Mouse (Mus musculus): ENCODE data around the gene Rere. TPM values are rescaled to one million over a fixed set of nuclear protein-coding genes. Genes with fewer than 3 reads are reported as not detected.
A peak's percentile ranks its signal among the peaks of the same experiment; 100 is the strongest.

Rere gene
- polyA plus RNA-seq, 1 experiment from 2014 or later = 8.3 TPM

GRCm38 (mm10) chr4:150346651-150347386 is 65.4 kb downstream of the Rere start:
- Histone ChIP-seq H3K9me3 (ENCODE audit: control insufficient read depth, low read length) (no peaks in the 10 kb centered on the region), H3K4me1 (replicated peaks; ENCODE audit: control insufficient read depth, insufficient read depth) (no peaks in the 10 kb centered on the region), H3K4me2 (replicated peaks; ENCODE audit: low read depth) (no peak overlapping the region), H3K9ac (ENCODE audit: low read length) (no peak overlapping the region), H3K36me3 (ENCODE audit: control insufficient read depth, insufficient read depth, low read length) (no peaks in the 10 kb centered on the region), H3K27ac (replicated peaks) (no peak overlapping the region), H3K27me3 (ENCODE audit: control insufficient read depth, insufficient read depth, low read length) (no peaks in the 10 kb centered on the region), H3K4me3 (ENCODE audit: low read depth, low read length) (no peak overlapping the region)
- ATAC-seq (ENCODE audit: low FRiP score, low TSS enrichment) (peak; percentile 46; the same call in 1 of the 2 replicates), DNase-seq (ENCODE audit: low spot score) (peak; percentile 33)
- WGBS = 39% methylated on average over 4 of the region's 4 CpGs
- TF ChIP-seq EP300 (optimal IDR thresholded peaks at IDR 0.05) (no peak), CTCF (IDR thresholded peaks at IDR 0.05; ENCODE audit: low read depth) (no peak)

GRCm38 (mm10) chr4:150347387-150347672 is 65.9 kb downstream of the Rere start:
- DNase-seq (ENCODE audit: low spot score) (no peak), ATAC-seq (ENCODE audit: low FRiP score, low TSS enrichment) (no peak)
- Histone ChIP-seq H3K9ac (ENCODE audit: low read length) (no peak overlapping the region), H3K27ac (replicated peaks) (no peak overlapping the region), H3K36me3 (ENCODE audit: control insufficient read depth, insufficient read depth, low read length) (no peaks in the 10 kb centered on the region), H3K9me3 (ENCODE audit: control insufficient read depth, low read length) (no peaks in the 10 kb centered on the region), H3K4me3 (ENCODE audit: low read depth, low read length) (no peak overlapping the region), H3K4me2 (replicated peaks; ENCODE audit: low read depth) (no peak overlapping the region), H3K4me1 (replicated peaks; ENCODE audit: control insufficient read depth, insufficient read depth) (no peaks in the 10 kb centered on the region), H3K27me3 (ENCODE audit: control insufficient read depth, insufficient read depth, low read length) (no peaks in the 10 kb centered on the region)
- 16% methylated on average over 2 of the region's 2 CpGs for WGBS
- TF ChIP-seq EP300 (optimal IDR thresholded peaks at IDR 0.05) (no peak), CTCF (IDR thresholded peaks at IDR 0.05; ENCODE audit: low read depth) (peak; percentile 83)

- Histone ChIP-seq H3K4me1 (replicated peaks; ENCODE audit: control insufficient read depth, insufficient read depth) (no peaks in the 10 kb centered on the region), H3K9ac (ENCODE audit: low read length) (no peak overlapping the region), H3K4me2 (replicated peaks; ENCODE audit: low read depth) (no peak overlapping the region), H3K27ac (replicated peaks) (no peak overlapping the region), H3K36me3 (ENCODE audit: control insufficient read depth, insufficient read depth, low read length) (no peaks in the 10 kb centered on the region), H3K27me3 (ENCODE audit: control insufficient read depth, insufficient read depth, low read length) (no peaks in the 10 kb centered on the region), H3K4me3 (ENCODE audit: low read depth, low read length) (no peak overlapping the region), H3K9me3 (ENCODE audit: control insufficient read depth, low read length) (no peaks in the 10 kb centered on the region)
- WGBS = 37% methylated on average over 6 of the region's 6 CpGs
- 0 out of 2 replicates have a peak, but pooled peaks have one; percentile 8 for ATAC-seq (ENCODE audit: low FRiP score, low TSS enrichment)
- no peak for TF ChIP-seq CTCF (IDR thresholded peaks at IDR 0.05; ENCODE audit: low read depth)
- no peak for TF ChIP-seq EP300 (optimal IDR thresholded peaks at IDR 0.05)
- no peak for DNase-seq (ENCODE audit: low spot score)
Observed at GRCm38 (mm10) chr4:150349680-150350101, 68.2 kb downstream of the Rere start.

- TF ChIP-seq CTCF (IDR thresholded peaks at IDR 0.05; ENCODE audit: low read depth) = no peak
- TF ChIP-seq EP300 (optimal IDR thresholded peaks at IDR 0.05) = no peak
- DNase-seq (ENCODE audit: low spot score) (no peak), ATAC-seq (ENCODE audit: low FRiP score, low TSS enrichment) (0 out of 2 replicates have a peak, but pooled peaks have one; percentile 53)
- Histone ChIP-seq H3K9ac (ENCODE audit: low read length) (no peak overlapping the region), H3K27me3 (ENCODE audit: control insufficient read depth, insufficient read depth, low read length) (no peaks in the 10 kb centered on the region), H3K27ac (replicated peaks) (no peak overlapping the region), H3K36me3 (ENCODE audit: control insufficient read depth, insufficient read depth, low read length) (no peaks in the 10 kb centered on the region), H3K4me2 (replicated peaks; ENCODE audit: low read depth) (no peak overlapping the region), H3K4me1 (replicated peaks; ENCODE audit: control insufficient read depth, insufficient read depth) (no peaks in the 10 kb centered on the region), H3K9me3 (ENCODE audit: control insufficient read depth, low read length) (no peaks in the 10 kb centered on the region), H3K4me3 (ENCODE audit: low read depth, low read length) (no peak overlapping the region)
- WGBS = 40% methylated on average over 7 of the region's 7 CpGs
Observed at GRCm38 (mm10) chr4:150351419-150352075, 70.1 kb downstream of the Rere start.

GRCm38 (mm10) chr4:150352736-150353135 is 71.3 kb downstream of the Rere start:
- no peak overlapping the region for H3K4me3 ChIP-seq (ENCODE audit: low read depth, low read length)
- no peak overlapping the region for H3K27ac ChIP-seq (replicated peaks)
- no peaks in the 10 kb centered on the region for H3K27me3 ChIP-seq (ENCODE audit: control insufficient read depth, insufficient read depth, low read length)
- H3K4me1 ChIP-seq (replicated peaks; ENCODE audit: control insufficient read depth, insufficient read depth) = no peaks in the 10 kb centered on the region
- DNase-seq (ENCODE audit: low spot score) (no peak), ATAC-seq (ENCODE audit: low FRiP score, low TSS enrichment) (no peak)
- no peaks in the 10 kb centered on the region for H3K9me3 ChIP-seq (ENCODE audit: control insufficient read depth, low read length)
- TF ChIP-seq EP300 (optimal IDR thresholded peaks at IDR 0.05) (no peak), CTCF (IDR thresholded peaks at IDR 0.05; ENCODE audit: low read depth) (no peak)
- no peak overlapping the region for H3K4me2 ChIP-seq (replicated peaks; ENCODE audit: low read depth)
- whole genome bisulfite sequencing = 77% methylated on average over 2 of the region's 2 CpGs
- no peaks in the 10 kb centered on the region for H3K36me3 ChIP-seq (ENCODE audit: control insufficient read depth, insufficient read depth, low read length)
- no peak overlapping the region for H3K9ac ChIP-seq (ENCODE audit: low read length)

GRCm38 (mm10) chr4:150353376-150353900 is 72.0 kb downstream of the Rere start:
- TF ChIP-seq CTCF (IDR thresholded peaks at IDR 0.05; ENCODE audit: low read depth) (no peak), EP300 (optimal IDR thresholded peaks at IDR 0.05) (no peak)
- 91% methylated on average over 7 of the region's 7 CpGs for WGBS
- DNase-seq (ENCODE audit: low spot score) (no peak), ATAC-seq (ENCODE audit: low FRiP score, low TSS enrichment) (no peak)
- H3K4me1 ChIP-seq (replicated peaks; ENCODE audit: control insufficient read depth, insufficient read depth) = no peaks in the 10 kb centered on the region
- H3K4me3 ChIP-seq (ENCODE audit: low read depth, low read length) = no peak overlapping the region
- no peak overlapping the region for H3K9ac ChIP-seq (ENCODE audit: low read length)
- H3K36me3 ChIP-seq (ENCODE audit: control insufficient read depth, insufficient read depth, low read length) = no peaks in the 10 kb centered on the region
- H3K9me3 ChIP-seq (ENCODE audit: control insufficient read depth, low read length) = no peaks in the 10 kb centered on the region
- H3K4me2 ChIP-seq (replicated peaks; ENCODE audit: low read depth) = no peak overlapping the region
- no peak overlapping the region for H3K27ac ChIP-seq (replicated peaks)
- no peaks in the 10 kb centered on the region for H3K27me3 ChIP-seq (ENCODE audit: control insufficient read depth, insufficient read depth, low read length)
